Mouse (Mus musculus): ENCODE measurements around the gene Mcrs1. TPM values are rescaled to one million over a fixed set of nuclear protein-coding genes. Genes with fewer than 3 reads are reported as not detected.
A peak's percentile ranks its signal among the peaks of the same experiment; 100 is the strongest.

The Mcrs1 gene
- polyA plus RNA-seq, 1 experiment from 2014 or later, result 27.2 TPM

DNA sequence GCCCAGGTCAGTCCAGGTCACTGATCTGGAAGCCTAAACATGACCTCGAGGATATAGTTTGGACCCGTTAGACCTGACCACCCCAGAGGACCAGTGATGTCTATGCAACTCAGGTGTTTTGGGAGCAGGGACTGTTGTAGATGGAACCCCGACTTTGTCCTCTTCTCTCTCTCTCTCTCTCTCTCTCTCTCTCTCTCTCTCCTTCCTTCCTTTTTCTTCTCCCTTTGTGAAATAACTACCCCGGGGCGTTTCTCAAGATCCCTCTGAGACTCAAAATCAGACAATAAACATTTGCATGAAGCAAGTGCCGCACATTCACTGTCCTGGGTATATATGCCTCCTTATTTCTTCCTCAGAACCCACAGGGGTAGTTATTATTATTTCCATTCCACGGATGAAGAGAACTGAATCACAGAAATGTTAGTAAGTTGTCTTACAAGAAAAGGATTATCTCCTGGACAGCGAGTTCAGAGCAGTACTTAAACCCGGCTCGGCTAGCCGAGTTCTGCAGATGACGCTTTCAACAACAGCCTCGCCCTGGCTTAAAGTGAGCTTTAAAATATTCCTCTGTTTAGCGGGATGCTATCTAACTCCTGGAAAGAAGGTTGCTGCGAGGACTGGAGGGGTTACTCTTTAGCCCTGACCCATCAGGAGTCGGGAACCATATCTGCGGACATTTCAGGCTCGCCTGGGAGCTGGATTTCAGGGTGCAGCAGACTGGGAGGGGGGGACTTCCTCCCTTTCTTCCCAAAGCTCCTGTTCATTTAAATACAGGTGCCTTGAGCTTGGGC is 28.8 kb downstream of the Mcrs1 start:
- ATAC-seq (no peak), DNase-seq (no peak)
- no peaks in the 10 kb centered on the region for H3K36me3 ChIP-seq (replicated peaks; ENCODE audit: insufficient read depth, low read length)
- peak overlapping the region; percentile 49 for H3K4me3 ChIP-seq (ENCODE audit: low read depth, low read length)
- H3K9me3 ChIP-seq (ENCODE audit: low read length), result no peaks in the 10 kb centered on the region
- WGBS (ENCODE audit: insufficient replicate concordance), result 7% methylated on average over 18 of the region's 18 CpGs
- TF ChIP-seq EP300 (IDR thresholded peaks at IDR 0.05; ENCODE audit: low read depth) (no peak), CTCF (IDR thresholded peaks at IDR 0.05; ENCODE audit: low read depth) (no peak)
- H3K27ac ChIP-seq (ENCODE audit: low read depth), result no peak overlapping the region
- no peak overlapping the region for H3K9ac ChIP-seq (replicated peaks)
- peak overlapping the region; percentile 78 for H3K4me2 ChIP-seq (ENCODE audit: low read depth, low read length)
- peaks cover 85% of the 10 kb centered on the region for H3K27me3 ChIP-seq (ENCODE audit: insufficient read depth, low read length)
- H3K4me1 ChIP-seq (ENCODE audit: insufficient read depth), result peaks cover 10% of the 10 kb centered on the region

DNA sequence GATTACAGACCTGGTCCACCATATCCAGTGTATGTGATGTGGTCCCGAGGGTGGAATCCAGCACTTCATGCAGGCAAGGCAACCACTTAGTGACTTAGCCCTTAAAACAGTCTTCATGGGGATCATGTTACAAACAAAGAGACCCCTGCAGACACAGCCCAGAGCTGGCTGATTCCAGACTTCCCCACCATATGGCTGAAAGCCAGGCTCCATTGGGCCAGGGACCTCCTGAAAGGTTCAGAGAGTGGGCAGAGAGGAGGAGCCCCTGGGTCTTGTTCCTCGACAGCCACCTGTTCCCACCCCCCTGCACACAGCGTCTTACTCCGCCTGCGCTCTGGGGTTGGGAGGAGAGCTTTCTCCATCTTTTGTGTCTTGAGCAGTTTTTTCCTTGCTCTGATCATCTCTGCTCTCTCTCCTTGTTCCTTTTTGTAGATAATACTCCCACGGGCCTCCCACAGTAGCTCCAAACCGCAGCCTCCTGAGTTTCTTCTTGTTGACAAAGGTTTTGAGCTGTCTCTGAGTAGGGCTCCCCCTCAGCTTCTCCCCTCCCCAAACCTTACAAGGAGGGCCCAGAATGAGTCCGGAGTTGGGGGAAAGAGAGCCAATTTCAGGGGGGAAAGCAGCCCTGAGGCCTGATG is 30.3 kb downstream of the Mcrs1 start:
- TF ChIP-seq EP300 (IDR thresholded peaks at IDR 0.05; ENCODE audit: low read depth), result no peak
- TF ChIP-seq CTCF (IDR thresholded peaks at IDR 0.05; ENCODE audit: low read depth), result no peak
- Histone ChIP-seq H3K36me3 (replicated peaks; ENCODE audit: insufficient read depth, low read length) (no peaks in the 10 kb centered on the region), H3K9ac (replicated peaks) (no peak overlapping the region), H3K4me2 (ENCODE audit: low read depth, low read length) (no peak overlapping the region), H3K27ac (ENCODE audit: low read depth) (no peak overlapping the region), H3K4me1 (ENCODE audit: insufficient read depth) (peaks cover 10% of the 10 kb centered on the region), H3K4me3 (ENCODE audit: low read depth, low read length) (no peak overlapping the region), H3K27me3 (ENCODE audit: insufficient read depth, low read length) (peaks cover 70% of the 10 kb centered on the region), H3K9me3 (ENCODE audit: low read length) (no peaks in the 10 kb centered on the region)
- WGBS (ENCODE audit: insufficient replicate concordance), result 23% methylated on average over 8 of the region's 8 CpGs
- DNase-seq, result no peak
- no peak for ATAC-seq

DNA sequence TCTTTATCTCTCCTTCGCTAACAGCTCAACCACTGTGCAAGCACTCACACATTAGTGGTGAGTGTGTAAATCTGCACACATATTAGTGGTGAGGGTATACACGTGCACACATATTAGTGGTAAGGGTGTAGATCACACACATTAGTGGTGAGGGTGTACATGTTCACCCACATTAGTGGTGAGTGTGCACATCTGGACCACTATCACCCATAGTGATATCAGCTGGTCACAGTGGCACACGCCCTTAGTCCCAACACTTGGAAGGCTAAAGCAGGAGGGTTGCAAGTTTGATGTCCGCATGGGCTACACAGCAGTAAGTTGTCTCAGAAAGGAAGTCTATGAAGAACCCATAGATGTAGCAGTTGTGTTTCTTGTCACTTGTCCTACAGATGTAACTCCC is 34.1 kb downstream of the Mcrs1 start:
- peaks cover 33% of the 10 kb centered on the region for H3K27me3 ChIP-seq (ENCODE audit: insufficient read depth, low read length)
- no peak overlapping the region for H3K27ac ChIP-seq (ENCODE audit: low read depth)
- no peaks in the 10 kb centered on the region for H3K4me1 ChIP-seq (ENCODE audit: insufficient read depth)
- H3K9ac ChIP-seq (replicated peaks), result no peak overlapping the region
- H3K36me3 ChIP-seq (replicated peaks; ENCODE audit: insufficient read depth, low read length), result 0 out of 2 replicates have a peak, but pooled peaks cover 4% of the 10 kb centered on the region
- H3K4me3 ChIP-seq (ENCODE audit: low read depth, low read length), result no peak overlapping the region
- 78% methylated on average over 4 of the region's 4 CpGs for WGBS (ENCODE audit: insufficient replicate concordance)
- H3K9me3 ChIP-seq (ENCODE audit: low read length), result no peaks in the 10 kb centered on the region
- TF ChIP-seq EP300 (IDR thresholded peaks at IDR 0.05; ENCODE audit: low read depth), result no peak
- no peak for TF ChIP-seq CTCF (IDR thresholded peaks at IDR 0.05; ENCODE audit: low read depth)
- ATAC-seq (no peak), DNase-seq (no peak)
- no peak overlapping the region for H3K4me2 ChIP-seq (ENCODE audit: low read depth, low read length)

DNA sequence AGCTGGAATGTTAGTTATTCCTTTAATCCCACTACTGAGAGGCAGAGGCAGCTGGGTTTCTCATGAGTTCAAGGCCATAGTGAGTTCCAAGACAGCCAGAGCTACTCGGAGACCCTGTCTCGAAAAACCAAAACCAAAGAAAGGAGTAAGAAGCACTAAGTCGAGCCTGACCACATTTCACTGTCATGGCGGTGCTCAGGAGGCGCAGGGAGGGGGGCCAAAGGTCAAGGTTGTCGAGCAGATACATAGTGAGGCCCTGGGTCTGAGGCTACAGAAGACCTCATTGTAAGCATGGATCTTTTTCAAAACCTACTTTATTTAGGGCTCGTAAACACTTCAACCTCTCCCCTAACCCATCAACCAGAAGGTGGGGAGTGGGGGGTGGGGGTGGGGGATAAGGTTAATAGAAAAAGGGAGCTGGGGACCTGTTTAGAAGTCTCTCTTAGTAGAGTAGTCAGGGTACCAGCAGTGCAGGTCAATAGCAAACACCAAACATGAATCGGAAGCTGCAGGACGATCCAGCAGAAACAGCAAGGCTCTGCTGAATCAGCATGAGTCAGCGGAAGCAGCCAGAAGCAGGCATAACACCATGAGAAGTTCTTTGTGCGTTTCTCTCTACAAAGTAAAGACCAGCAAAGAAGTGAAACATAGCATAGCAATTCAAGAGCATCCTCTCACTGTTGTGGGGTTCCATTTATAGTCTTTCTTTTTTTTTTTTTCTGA is 35.9 kb downstream of the Mcrs1 start:
- Histone ChIP-seq H3K27ac (ENCODE audit: low read depth) (no peak overlapping the region), H3K27me3 (ENCODE audit: insufficient read depth, low read length) (peaks cover 16% of the 10 kb centered on the region; the same call in 1 of the 2 replicates), H3K36me3 (replicated peaks; ENCODE audit: insufficient read depth, low read length) (peaks cover 4% of the 10 kb centered on the region; the same call in 1 of the 2 replicates), H3K4me3 (ENCODE audit: low read depth, low read length) (no peak overlapping the region), H3K4me2 (ENCODE audit: low read depth, low read length) (no peak overlapping the region), H3K9me3 (ENCODE audit: low read length) (no peaks in the 10 kb centered on the region), H3K9ac (replicated peaks) (no peak overlapping the region), H3K4me1 (ENCODE audit: insufficient read depth) (no peaks in the 10 kb centered on the region)
- TF ChIP-seq EP300 (IDR thresholded peaks at IDR 0.05; ENCODE audit: low read depth) (no peak), CTCF (IDR thresholded peaks at IDR 0.05; ENCODE audit: low read depth) (no peak)
- DNase-seq, result no peak
- no peak for ATAC-seq
- 76% methylated on average over 11 of the region's 11 CpGs for WGBS (ENCODE audit: insufficient replicate concordance)

DNA sequence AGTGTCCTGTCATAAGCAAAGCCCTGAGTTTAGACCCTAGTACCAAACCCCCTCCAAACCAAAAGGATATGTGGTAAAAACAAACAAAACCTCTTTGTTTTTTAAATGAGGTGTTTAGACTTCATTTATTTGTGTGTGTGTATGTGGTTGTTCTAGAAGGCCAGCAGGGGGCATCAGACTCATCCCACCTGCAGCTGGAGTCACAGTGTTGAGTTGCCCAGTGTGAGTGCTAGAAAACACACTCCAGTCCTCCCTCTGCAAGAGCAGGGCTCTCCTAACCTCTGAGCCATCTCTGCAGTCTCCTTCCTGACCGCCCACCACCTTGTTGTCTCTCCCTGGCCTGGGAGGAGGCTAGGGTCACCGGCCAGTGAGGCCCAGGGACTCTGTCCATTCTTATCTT is 36.8 kb downstream of the Mcrs1 start:
- TF ChIP-seq EP300 (IDR thresholded peaks at IDR 0.05; ENCODE audit: low read depth) (no peak), CTCF (IDR thresholded peaks at IDR 0.05; ENCODE audit: low read depth) (peak; percentile 64)

DNA sequence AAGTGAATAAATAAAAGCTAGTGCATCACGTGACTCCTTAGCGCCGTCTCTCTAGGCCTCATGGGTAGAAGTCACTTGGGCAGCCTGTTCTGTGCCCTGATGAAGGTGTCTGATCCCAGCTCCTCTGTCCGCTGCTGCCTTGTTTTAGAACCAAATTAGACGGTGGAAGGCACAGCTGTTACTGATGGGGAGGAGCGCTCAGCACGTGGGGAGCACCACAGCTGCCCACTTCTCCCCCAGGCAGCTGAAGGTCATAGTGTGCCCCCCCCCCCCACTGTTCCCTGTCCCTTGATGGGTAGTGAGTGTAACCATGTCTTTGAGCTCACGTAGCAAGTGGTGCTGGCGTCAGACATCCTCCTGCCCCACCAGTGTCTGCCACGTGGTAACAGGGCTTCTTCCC is 38.6 kb downstream of the Mcrs1 start:
- 86% methylated on average over 10 of the region's 10 CpGs for WGBS (ENCODE audit: insufficient replicate concordance)

More for the DNA sequence above, 36.8 kb downstream of the Mcrs1 start:
- Histone ChIP-seq H3K4me2 (ENCODE audit: low read depth, low read length) (no peak overlapping the region), H3K9me3 (ENCODE audit: low read length) (no peaks in the 10 kb centered on the region), H3K27ac (ENCODE audit: low read depth) (no peak overlapping the region), H3K27me3 (ENCODE audit: insufficient read depth, low read length) (peaks cover 7% of the 10 kb centered on the region; the same call in 1 of the 2 replicates), H3K4me3 (ENCODE audit: low read depth, low read length) (no peak overlapping the region), H3K9ac (replicated peaks) (no peak overlapping the region), H3K36me3 (replicated peaks; ENCODE audit: insufficient read depth, low read length) (peaks cover 4% of the 10 kb centered on the region; the same call in 1 of the 2 replicates), H3K4me1 (ENCODE audit: insufficient read depth) (no peaks in the 10 kb centered on the region)
- WGBS (ENCODE audit: insufficient replicate concordance), result 75% methylated on average over 2 of the region's 2 CpGs
- ATAC-seq (no peak), DNase-seq (no peak)

More for the DNA sequence above, 38.6 kb downstream of the Mcrs1 start:
- peaks cover 8% of the 10 kb centered on the region; the same call in 1 of the 2 replicates for H3K36me3 ChIP-seq (replicated peaks; ENCODE audit: insufficient read depth, low read length)
- no peak overlapping the region for H3K4me3 ChIP-seq (ENCODE audit: low read depth, low read length)
- H3K9me3 ChIP-seq (ENCODE audit: low read length), result no peaks in the 10 kb centered on the region
- DNase-seq (no peak), ATAC-seq (no peak)
- H3K27me3 ChIP-seq (ENCODE audit: insufficient read depth, low read length), result no peaks in the 10 kb centered on the region
- no peak overlapping the region for H3K9ac ChIP-seq (replicated peaks)
- H3K4me2 ChIP-seq (ENCODE audit: low read depth, low read length), result no peak overlapping the region
- H3K27ac ChIP-seq (ENCODE audit: low read depth), result no peak overlapping the region
- H3K4me1 ChIP-seq (ENCODE audit: insufficient read depth), result no peaks in the 10 kb centered on the region
- no peak for TF ChIP-seq EP300 (IDR thresholded peaks at IDR 0.05; ENCODE audit: low read depth)
- TF ChIP-seq CTCF (IDR thresholded peaks at IDR 0.05; ENCODE audit: low read depth), result no peak

All from liver, postnatal 0 days (tissue).